Mouse (Mus musculus): ENCODE data around the gene Atpif1.

GRCm38 (mm10) chr4:132505034-132505738, 28.3 kb downstream of the Atpif1 start:
- TF ChIP-seq CTCF (IDR thresholded peaks at IDR 0.05; ENCODE audit: insufficient read depth, low read length) = no peak
- TF ChIP-seq POLR2A (IDR thresholded peaks at IDR 0.05; ENCODE audit: borderline replicate concordance, extremely low read depth, low read depth, low read length) = no peak
